Mouse (Mus musculus) stomach, postnatal 0 days (tissue): ENCODE measurements at regions not wholly inside any gene's neighbourhood (a gene's known extent, or its start where the extent isn't known, plus 50 kb on each side); places are given as distances from the start of the nearest gene placed in this dataset.

Experiments used
- ATAC-seq: fragments of 200-750 bp; cut with Nextera tagmentation; 2 replicates; pipeline ENCODE4 v1.8.0; 2017; ENCODE audit not compliant: low FRiP score, low TSS enrichment
- DNase-seq: peaks from one replicate; pipeline ENCODE4 v3.0.0-alpha.2; 2016; ENCODE audit warnings: low spot score
- H3K27ac ChIP-seq: fragments of 300-500 bp; sonication (generic); replicated peaks from 2 replicates; pipeline ENCODE4 v1.5.1; 2014; ENCODE audit warnings: mild to moderate bottlenecking, control low read depth
- H3K27me3 ChIP-seq: fragments of 300-500 bp; sonication (generic); 2 replicates; pipeline ENCODE4 v1.6.1; 2014; ENCODE audit warnings: low read length; ENCODE audit not compliant: control insufficient read depth, insufficient read depth
- H3K36me3 ChIP-seq: fragments of 300-500 bp; sonication (generic); 2 replicates; pipeline ENCODE4 v1.6.1; 2014; ENCODE audit warnings: low read length, mixed read lengths; ENCODE audit not compliant: control insufficient read depth, insufficient read depth
- H3K4me1 ChIP-seq: fragments of 300-500 bp; sonication (generic); replicated peaks from 2 replicates; pipeline ENCODE4 v1.6.1; 2014; ENCODE audit warnings: antibody characterized with exemption; ENCODE audit not compliant: control insufficient read depth, insufficient read depth
- H3K4me2 ChIP-seq: fragments of 300-500 bp; sonication (generic); replicated peaks from 2 replicates; pipeline ENCODE4 v1.6.1; 2014; ENCODE audit warnings: low read depth, mild to moderate bottlenecking, control low read depth, moderate library complexity
- H3K4me3 ChIP-seq: fragments of 300-500 bp; sonication (generic); 2 replicates; pipeline ENCODE4 v1.5.1; 2014; ENCODE audit warnings: low read depth, low read length, control low read depth
- H3K9ac ChIP-seq: fragments of 300-500 bp; sonication (generic); 2 replicates; pipeline ENCODE4 v1.6.1; 2014; ENCODE audit warnings: mild to moderate bottlenecking, low read length, control low read depth, mixed read lengths
- H3K9me3 ChIP-seq: fragments of 300-500 bp; sonication (generic); 2 replicates; pipeline ENCODE4 v1.6.1; 2016; ENCODE audit warnings: low read length; ENCODE audit not compliant: control insufficient read depth
- CTCF ChIP-seq: IDR thresholded peaks from 2 replicates; pipeline ENCODE4 v1.5.1; 2016; ENCODE audit warnings: antibody characterized with exemption, low read depth, mild to moderate bottlenecking, moderate library complexity
- EP300 ChIP-seq: optimal IDR thresholded peaks from 2 replicates; pipeline ENCODE3; 2016; ENCODE audit warnings: antibody characterized with exemption
- WGBS: fragments of 180-500 bp; shearing (Covaris S2); extraction: QIAGEN DNeasy Blood & Tissue Kit; methylation state at CpG from one replicate; pipeline ENCODE4 v1.1.7; 2014; 5-methylcytosine and 5-hydroxymethylcytosine counted together

GRCm38 (mm10) chr1:41412078-41412477 lies 606.7 kb downstream of the Tmem182 start:
- no peak for DNase-seq
- WGBS: 88% methylated on average over 8 of the region's 8 CpGs
- Histone ChIP-seq H3K27ac (no peak overlapping the region), H3K27me3 (no peaks in the 10 kb centered on the region), H3K9ac (no peak overlapping the region), H3K4me1 (no peaks in the 10 kb centered on the region), H3K36me3 (no peaks in the 10 kb centered on the region), H3K9me3 (no peaks in the 10 kb centered on the region), H3K4me3 (no peak overlapping the region), H3K4me2 (no peak overlapping the region)
- TF ChIP-seq EP300 (no peak), CTCF (no peak)
- ATAC-seq: no peak

- no peak for ATAC-seq
Measured at GRCm38 (mm10) chr1:41420489-41421327, 615.3 kb downstream of the Tmem182 start.

GRCm38 (mm10) chr1:41427853-41428252 lies 622.5 kb downstream of the Tmem182 start:
- Histone ChIP-seq H3K27ac (no peak overlapping the region), H3K4me3 (no peak overlapping the region), H3K4me2 (no peak overlapping the region), H3K9ac (no peak overlapping the region), H3K4me1 (no peaks in the 10 kb centered on the region), H3K9me3 (no peaks in the 10 kb centered on the region), H3K36me3 (no peaks in the 10 kb centered on the region), H3K27me3 (no peaks in the 10 kb centered on the region)
- 25% methylated on average over 6 of the region's 6 CpGs for WGBS
- TF ChIP-seq EP300: no peak
- peak; percentile 16 for DNase-seq
- ATAC-seq: no peak

More at GRCm38 (mm10) chr1:41420489-41421327, 615.3 kb downstream of the Tmem182 start:
- no peak overlapping the region for H3K4me3 ChIP-seq
- H3K4me2 ChIP-seq: no peak overlapping the region
- H3K27me3 ChIP-seq: no peaks in the 10 kb centered on the region
- H3K9me3 ChIP-seq: no peaks in the 10 kb centered on the region
- H3K4me1 ChIP-seq: no peaks in the 10 kb centered on the region
- H3K27ac ChIP-seq: no peak overlapping the region
- WGBS: 60% methylated on average over 3 of the region's 3 CpGs
- H3K9ac ChIP-seq: no peak overlapping the region
- DNase-seq: no peak
- no peaks in the 10 kb centered on the region for H3K36me3 ChIP-seq
- TF ChIP-seq EP300 (no peak), CTCF (no peak)

GRCm38 (mm10) chr1:41431127-41431690 lies 625.8 kb downstream of the Tmem182 start:
- DNase-seq (peak; percentile 14), ATAC-seq (no peak)
- H3K4me1 ChIP-seq: no peaks in the 10 kb centered on the region
- 21% methylated on average over 7 of the region's 7 CpGs for WGBS
- no peaks in the 10 kb centered on the region for H3K27me3 ChIP-seq
- H3K36me3 ChIP-seq: no peaks in the 10 kb centered on the region
- TF ChIP-seq EP300: no peak
- TF ChIP-seq CTCF: no peak
- no peak overlapping the region for H3K9ac ChIP-seq
- H3K27ac ChIP-seq: no peak overlapping the region
- no peak overlapping the region for H3K4me3 ChIP-seq
- no peaks in the 10 kb centered on the region for H3K9me3 ChIP-seq
- H3K4me2 ChIP-seq: no peak overlapping the region

- Histone ChIP-seq H3K9me3 (no peaks in the 10 kb centered on the region), H3K4me3 (no peak overlapping the region), H3K4me2 (no peak overlapping the region), H3K27me3 (no peaks in the 10 kb centered on the region), H3K36me3 (no peaks in the 10 kb centered on the region), H3K27ac (no peak overlapping the region), H3K4me1 (no peaks in the 10 kb centered on the region), H3K9ac (no peak overlapping the region)
- 80% methylated on average over 3 of the region's 3 CpGs for WGBS
- DNase-seq: no peak
- no peak for ATAC-seq
- TF ChIP-seq CTCF (no peak), EP300 (no peak)
Measured at GRCm38 (mm10) chr1:41435379-41435778, 630.0 kb downstream of the Tmem182 start.

- Histone ChIP-seq H3K27ac (no peak overlapping the region), H3K4me3 (no peak overlapping the region), H3K27me3 (no peaks in the 10 kb centered on the region), H3K9me3 (no peaks in the 10 kb centered on the region), H3K9ac (no peak overlapping the region), H3K36me3 (no peaks in the 10 kb centered on the region), H3K4me1 (no peaks in the 10 kb centered on the region), H3K4me2 (no peak overlapping the region)
- DNase-seq: no peak
- TF ChIP-seq EP300 (no peak), CTCF (no peak)
- ATAC-seq: no peak
Measured at GRCm38 (mm10) chr1:41449972-41450371, 644.6 kb downstream of the Tmem182 start.
